ENCODE assay signal across 9 mouse cellular contexts in the genomic region with DNA sequence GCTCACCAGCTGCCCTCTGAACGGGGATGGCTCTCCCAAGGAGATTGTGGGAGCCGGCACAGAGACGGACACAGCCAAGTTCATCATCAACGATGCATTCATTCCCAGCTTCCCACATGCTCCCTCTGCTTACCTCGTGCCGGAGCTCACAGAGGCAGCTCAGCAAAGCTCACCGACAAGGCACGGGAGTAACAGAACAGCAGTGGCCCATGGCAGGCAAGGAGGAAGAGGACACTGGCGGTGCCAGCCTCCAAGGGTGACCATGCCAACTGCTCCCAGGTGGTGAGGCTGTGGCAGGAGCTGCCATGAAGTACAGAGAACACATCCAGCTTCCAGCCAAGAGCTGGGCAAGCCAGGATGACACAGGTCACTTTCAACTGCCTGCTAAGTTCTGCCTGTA. TPM values are rescaled to one million over a fixed set of nuclear protein-coding genes. Genes with fewer than 3 reads are reported as not detected.
DNase-seq lines count a peak whose midpoint lies in the region; ATAC-seq and TF ChIP-seq lines count a peak whose summit lies in the region.
"Had no signal": no experiment of that assay in that cellular context is flagged by ENCODE, and none has a peak within 500 bp of the region (broad histone marks: within the 10 kb centered on the region; RNA-seq: fewer than 3 reads in every experiment).

No protein-coding gene starts in this region.

- H3K36me3 ChIP-seq in hindbrain, embryonic 10.5 days = peaks cover 60% of the 10 kb centered on the region
- H3K36me3 ChIP-seq in hindbrain, embryonic 16.5 days (ENCODE audit: control insufficient read depth, insufficient read depth, low read length) = no peaks in the 10 kb centered on the region
- H3K36me3 ChIP-seq in hindbrain, postnatal 0 days (ENCODE audit: insufficient read depth, low read length) = no peaks in the 10 kb centered on the region
- H3K36me3 ChIP-seq: liver, embryonic 15.5 days had no signal

- H3K27ac ChIP-seq in hindbrain, embryonic 10.5 days = peak overlapping the region; percentile 78; the same call in 1 of the 2 replicates
- no peak overlapping the region; the same call in 1 of the 2 replicates for H3K27ac ChIP-seq in hindbrain, embryonic 16.5 days (ENCODE audit: low read depth, low read length)
- peak overlapping the region; percentile 66; the same call in 1 of the 2 replicates for H3K27ac ChIP-seq in hindbrain, postnatal 0 days
- H3K27ac ChIP-seq: liver, embryonic 15.5 days had no signal

- no peak overlapping the region for H3K4me2 ChIP-seq in hindbrain, embryonic 16.5 days (ENCODE audit: low read length)
- no peak overlapping the region for H3K4me2 ChIP-seq in hindbrain, postnatal 0 days (ENCODE audit: low read depth, low read length)
- H3K4me2 ChIP-seq: liver, embryonic 15.5 days had no signal

- H3K9me3 ChIP-seq in hindbrain, embryonic 10.5 days = no peaks in the 10 kb centered on the region
- no peaks in the 10 kb centered on the region for H3K9me3 ChIP-seq in hindbrain, embryonic 16.5 days (ENCODE audit: control insufficient read depth, low read length)
- no peaks in the 10 kb centered on the region for H3K9me3 ChIP-seq in hindbrain, postnatal 0 days (ENCODE audit: low read length)
- H3K9me3 ChIP-seq: liver, embryonic 15.5 days had no signal

- no peak for TF ChIP-seq CTCF in brain, embryonic 14.5 days (IDR thresholded peaks at IDR 0.05; ENCODE audit: borderline replicate concordance, extremely low read depth, insufficient read depth, insufficient read length)
- no peak for TF ChIP-seq CTCF in hindbrain, postnatal 0 days (IDR thresholded peaks at IDR 0.05; ENCODE audit: low read depth)

- TF ChIP-seq POLR2A in brain, embryonic 14.5 days (IDR thresholded peaks at IDR 0.05; ENCODE audit: borderline replicate concordance, extremely low read depth, insufficient read depth, insufficient read length, poor library complexity, severe bottlenecking) = no peak

- no peak overlapping the region for H3K9ac ChIP-seq in hindbrain, embryonic 16.5 days (ENCODE audit: low read depth, low read length)
- H3K9ac ChIP-seq in hindbrain, postnatal 0 days (replicated peaks; ENCODE audit: low read length) = no peak overlapping the region
- H3K9ac ChIP-seq: liver, embryonic 15.5 days had no signal

- peaks cover 86% of the 10 kb centered on the region for H3K4me1 ChIP-seq in hindbrain, embryonic 10.5 days (replicated peaks)
- peaks cover 28% of the 10 kb centered on the region for H3K4me1 ChIP-seq in hindbrain, embryonic 16.5 days (ENCODE audit: control insufficient read depth, insufficient read depth, low read depth, low read length)
- H3K4me1 ChIP-seq in hindbrain, postnatal 0 days (ENCODE audit: insufficient read depth, low read length) = peaks cover 28% of the 10 kb centered on the region
- H3K4me1 ChIP-seq: liver, embryonic 15.5 days had no signal

- WGBS in hindbrain, embryonic 10.5 days = 86% methylated on average over 9 of the region's 9 CpGs
- 37% methylated on average over 9 of the region's 9 CpGs for WGBS in hindbrain, embryonic 16.5 days
- 22% methylated on average over 9 of the region's 9 CpGs for WGBS in hindbrain, postnatal 0 days

- no peak for ATAC-seq in hindbrain, embryonic 16.5 days
- no peak for ATAC-seq in hindbrain, postnatal 0 days

- peak; percentile 14 for DNase-seq in cerebellum, adult 11-12 months
- no peak for DNase-seq in cerebellum, adult 11 months
- no peak for DNase-seq in hindbrain, embryonic 10.5 days (ENCODE audit: low spot score)
- peak; percentile 53 for DNase-seq in brain, embryonic 14.5 days (ENCODE audit: low read depth)
- peak; percentile 43 for DNase-seq in hindbrain, postnatal 0 days (ENCODE audit: low spot score)
- DNase-seq in urinary bladder, postnatal 14 days (ENCODE audit: low spot score) = no peak
- DNase-seq in yolk sac, embryonic 10.5 days (ENCODE audit: low spot score) = no peak

- peaks cover 9% of the 10 kb centered on the region for H3K27me3 ChIP-seq in hindbrain, embryonic 10.5 days (ENCODE audit: insufficient read depth, poor library complexity, severe bottlenecking)
- H3K27me3 ChIP-seq in hindbrain, embryonic 16.5 days (replicated peaks; ENCODE audit: control insufficient read depth, insufficient read depth, low read length) = no peaks in the 10 kb centered on the region
- no peaks in the 10 kb centered on the region for H3K27me3 ChIP-seq in hindbrain, postnatal 0 days (ENCODE audit: insufficient read depth, low read length)
- H3K27me3 ChIP-seq: liver, embryonic 15.5 days had no signal

- H3K4me3 ChIP-seq in hindbrain, embryonic 10.5 days = no peak overlapping the region
- H3K4me3 ChIP-seq in hindbrain, embryonic 16.5 days (ENCODE audit: low read length) = no peak overlapping the region
- H3K4me3 ChIP-seq in hindbrain, postnatal 0 days (ENCODE audit: low read length) = no peak overlapping the region
- H3K4me3 ChIP-seq: liver, embryonic 15.5 days had no signal

RNA-seq across cellular contexts. Expression of a gene that starts 45.6 kb away (rescaled TPM):
- 159 and 169 TPM in 2 replicates for polyA plus RNA-seq in hindbrain, embryonic 10.5 days (2016; fragmentation: Nextera tagmentation; extraction: Ambion mirVana)
- 39.8 and 42.4 TPM in 2 replicates for polyA plus RNA-seq in hindbrain, embryonic 16.5 days (2015; fragmentation: Nextera tagmentation; extraction: Ambion mirVana)
- 24.8 and 28.6 TPM in 2 replicates for polyA plus RNA-seq in brain, embryonic 14.5 days (2012; rRNA removed)
- 67.1 and 82.8 TPM in 2 replicates for total RNA-seq in hindbrain, postnatal 0 days (2014; rRNA removed)
- polyA plus RNA-seq in hindbrain, postnatal 0 days (2015; fragmentation: Nextera tagmentation; extraction: Ambion mirVana) = 36.2 and 37.2 TPM in 2 replicates

Comparison
In these comparisons a context has a peak if more than half of its experiments do, and no peak if none do; other contexts are left out.
1. DNase-seq: peak in cerebellum, adult 11-12 months (single experiment), brain, embryonic 14.5 days (single experiment) and hindbrain, postnatal 0 days (single experiment); none in cerebellum, adult 11 months (single experiment), hindbrain, embryonic 10.5 days (single experiment), urinary bladder, postnatal 14 days (single experiment) and yolk sac, embryonic 10.5 days (single experiment).